Mouse (Mus musculus) stomach, postnatal 0 days (tissue): ENCODE results near the gene Tpm3.

Source experiments
- CTCF ChIP-seq: IDR thresholded peaks from 2 replicates; pipeline ENCODE4 v1.5.1; 2016; ENCODE audit warnings: antibody characterized with exemption, low read depth, mild to moderate bottlenecking, moderate library complexity
- EP300 ChIP-seq: optimal IDR thresholded peaks from 2 replicates; pipeline ENCODE3; 2016; ENCODE audit warnings: antibody characterized with exemption

DNA sequence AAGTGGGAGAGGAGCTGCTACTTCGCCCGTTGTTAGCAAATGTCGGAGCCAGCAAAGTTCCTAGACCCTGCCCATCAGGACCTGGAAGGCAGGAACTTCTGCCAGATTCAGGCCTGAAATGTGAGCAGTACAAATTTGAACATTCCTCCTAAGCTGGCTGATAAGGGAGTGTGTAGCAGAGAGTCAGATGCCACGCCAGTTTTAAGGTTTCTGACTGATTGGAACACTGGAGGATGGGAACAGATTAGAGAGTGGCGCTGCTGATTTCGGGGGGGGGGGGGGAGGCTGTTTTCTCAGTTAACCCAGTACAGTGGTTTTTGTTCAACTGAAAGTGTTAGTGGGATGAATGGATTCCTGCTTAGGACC, 8.0 kb downstream of the Tpm3 start:
- no peak for TF ChIP-seq CTCF
- TF ChIP-seq EP300, result no peak
